Mouse (Mus musculus): ENCODE measurements at regions not wholly inside any gene's neighbourhood (a gene's known extent, or its start where the extent isn't known, plus 50 kb on each side); places are given as distances from the start of the nearest gene placed in this dataset.

DNA sequence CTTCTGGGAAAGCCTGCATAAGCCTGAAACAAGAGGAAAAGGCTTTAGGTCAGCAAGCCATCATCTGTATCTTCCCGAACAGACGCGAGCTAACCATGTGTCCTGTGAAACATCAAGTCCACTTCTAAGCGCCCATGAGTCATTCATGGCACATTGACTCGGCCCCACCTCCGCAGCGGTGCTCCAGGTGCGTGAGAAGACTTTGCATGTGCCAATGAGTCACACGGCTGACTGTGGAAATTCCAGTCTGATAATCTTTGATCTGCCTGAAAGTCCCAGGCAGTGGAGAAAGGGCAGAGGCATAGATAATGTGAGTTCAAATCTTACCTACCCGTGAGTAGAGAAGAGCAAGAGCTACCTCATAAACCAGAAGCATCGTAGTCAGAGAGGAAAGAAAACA is 137.8 kb downstream of the Pfkfb3 start:
- no peak for DNase-seq (ENCODE audit: extremely low spot score, low spot score)

DNA sequence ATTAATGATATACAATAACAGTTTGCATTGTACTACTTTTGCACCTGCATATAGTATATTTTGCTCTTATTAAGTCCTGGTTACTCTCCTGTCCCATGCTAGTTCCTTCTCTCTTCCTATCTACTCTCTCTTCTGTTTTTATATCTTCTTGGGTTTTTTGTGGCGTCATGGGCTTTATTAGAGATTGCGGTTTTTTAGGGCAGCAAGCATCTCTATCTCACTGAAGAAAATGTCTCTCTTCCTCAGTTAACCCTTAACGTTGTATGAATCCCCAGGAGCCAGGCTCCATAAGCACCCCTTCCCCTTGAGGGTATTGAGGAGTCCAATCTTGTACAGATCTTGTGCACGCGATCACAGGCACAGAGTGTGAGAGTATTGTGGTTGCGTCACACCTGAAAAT is 141.4 kb downstream of the Pfkfb3 start:
- DNase-seq (ENCODE audit: extremely low spot score, low spot score): no peak

DNA sequence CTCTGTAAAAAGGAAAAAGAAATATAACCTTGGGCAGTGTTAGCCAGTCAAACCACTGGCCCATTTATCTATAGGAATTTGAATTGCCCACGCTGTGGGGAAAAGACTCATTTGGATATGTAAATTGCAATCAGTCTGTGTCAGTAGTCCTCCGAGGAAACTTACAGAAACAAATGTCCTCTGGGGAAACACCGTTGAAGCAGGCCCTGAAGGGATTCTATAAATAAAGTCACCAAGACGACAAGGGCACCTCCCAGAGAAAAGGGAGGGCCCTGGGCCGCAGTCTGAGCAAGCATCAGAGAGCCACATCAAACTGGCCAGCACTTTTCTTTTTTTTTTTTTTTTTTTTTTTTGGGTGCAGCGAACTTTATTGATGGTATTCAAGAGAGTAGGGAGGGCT is 145.4 kb downstream of the Pfkfb3 start:
- no peak for DNase-seq (ENCODE audit: extremely low spot score, low spot score)

GRCm38 (mm10) chr2:11406103-11406615 is 147.7 kb downstream of the Pfkfb3 start:
- no peak for DNase-seq (ENCODE audit: extremely low spot score, low spot score)

DNA sequence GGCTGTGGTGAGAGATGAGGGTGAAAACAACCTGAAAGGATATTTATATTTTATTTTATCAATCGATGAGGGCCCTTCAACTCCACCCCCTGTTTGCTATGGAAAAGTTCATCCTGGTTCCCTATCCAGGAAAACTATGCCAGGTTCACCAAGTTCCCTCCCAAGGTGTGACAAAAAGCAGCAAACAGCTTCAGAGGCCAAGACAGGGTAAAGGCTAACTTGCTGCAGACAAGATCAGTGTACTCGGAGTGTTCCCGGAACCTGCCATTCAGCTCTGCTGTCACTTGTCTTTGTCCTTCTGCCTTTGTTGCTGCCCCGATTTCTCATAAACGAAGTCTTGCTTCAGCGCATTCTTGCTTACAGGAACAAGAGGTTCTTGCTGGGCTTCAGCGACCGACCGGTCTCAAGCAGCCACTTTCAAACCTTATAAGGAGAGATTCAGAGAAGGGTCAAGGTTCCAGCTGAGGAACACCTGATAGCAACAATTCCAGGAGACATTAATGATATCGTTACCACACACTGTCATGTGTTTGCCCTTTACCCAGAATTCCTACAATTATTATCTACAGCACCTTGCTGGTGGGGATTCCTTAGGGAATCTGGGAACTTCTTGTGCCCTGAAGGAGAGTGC is 151.5 kb downstream of the Pfkfb3 start:
- no peak for DNase-seq (ENCODE audit: extremely low spot score, low spot score)

DNA sequence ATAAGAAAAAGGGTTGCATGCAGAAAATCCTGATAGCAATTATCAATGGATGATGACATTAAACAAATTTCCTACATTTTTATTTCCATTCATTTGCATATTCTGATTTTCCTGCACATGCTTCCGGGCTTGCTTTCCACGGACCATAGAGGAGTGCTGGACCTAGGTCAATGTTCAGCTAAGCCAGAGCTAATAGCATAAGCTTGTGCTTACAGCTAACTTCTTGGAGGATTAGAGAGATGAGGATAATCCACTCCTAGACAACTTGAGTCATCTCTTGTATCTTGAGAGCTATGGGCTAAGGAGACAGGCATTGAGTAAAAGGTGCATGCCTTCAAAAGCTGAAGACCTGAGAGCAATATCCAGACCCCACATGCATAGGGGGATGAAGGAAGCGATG is 154.5 kb downstream of the Pfkfb3 start:
- DNase-seq (ENCODE audit: extremely low spot score, low spot score): no peak

- DNase-seq (ENCODE audit: extremely low spot score, low spot score): no peak
Observed at GRCm38 (mm10) chr2:11398949-11399348, 154.9 kb downstream of the Pfkfb3 start.

GRCm38 (mm10) chr2:11398391-11398790 is 155.5 kb downstream of the Pfkfb3 start:
- DNase-seq (ENCODE audit: extremely low spot score, low spot score): no peak

GRCm38 (mm10) chr2:11396835-11397234 is 157.0 kb downstream of the Pfkfb3 start:
- DNase-seq (ENCODE audit: extremely low spot score, low spot score): no peak

- DNase-seq (ENCODE audit: extremely low spot score, low spot score): no peak
Observed at GRCm38 (mm10) chr2:11394675-11395349, 159.1 kb downstream of the Pfkfb3 start.

- peak; percentile 37 for DNase-seq (ENCODE audit: extremely low spot score, low spot score)
Observed at GRCm38 (mm10) chr2:11391725-11392124, 162.2 kb downstream of the Pfkfb3 start.

GRCm38 (mm10) chr2:11390667-11391334 is 163.1 kb downstream of the Pfkfb3 start:
- DNase-seq (ENCODE audit: extremely low spot score, low spot score): no peak

GRCm38 (mm10) chr2:11387623-11388022 is 166.3 kb downstream of the Pfkfb3 start:
- DNase-seq (ENCODE audit: extremely low spot score, low spot score): no peak

DNA sequence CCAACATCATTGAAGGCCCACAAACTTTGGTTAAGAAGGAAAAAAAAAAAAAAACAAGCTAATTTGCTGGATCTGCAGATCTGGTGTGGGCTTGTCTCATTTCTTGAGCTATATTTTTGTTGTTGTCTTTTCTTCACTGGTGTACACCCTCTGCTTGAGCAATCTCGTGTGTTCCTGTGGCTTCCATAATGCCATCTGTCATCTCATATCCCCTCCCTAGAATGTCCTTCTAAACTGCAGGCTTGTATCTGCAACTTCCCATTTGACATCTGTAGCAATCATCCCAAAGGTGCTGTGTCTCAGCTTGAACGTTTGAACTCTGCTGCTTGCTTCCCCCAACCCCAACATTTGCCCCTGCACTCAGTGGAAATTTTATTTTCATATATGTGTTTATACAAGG is 170.1 kb downstream of the Pfkfb3 start:
- no peak for DNase-seq (ENCODE audit: extremely low spot score, low spot score)

DNA sequence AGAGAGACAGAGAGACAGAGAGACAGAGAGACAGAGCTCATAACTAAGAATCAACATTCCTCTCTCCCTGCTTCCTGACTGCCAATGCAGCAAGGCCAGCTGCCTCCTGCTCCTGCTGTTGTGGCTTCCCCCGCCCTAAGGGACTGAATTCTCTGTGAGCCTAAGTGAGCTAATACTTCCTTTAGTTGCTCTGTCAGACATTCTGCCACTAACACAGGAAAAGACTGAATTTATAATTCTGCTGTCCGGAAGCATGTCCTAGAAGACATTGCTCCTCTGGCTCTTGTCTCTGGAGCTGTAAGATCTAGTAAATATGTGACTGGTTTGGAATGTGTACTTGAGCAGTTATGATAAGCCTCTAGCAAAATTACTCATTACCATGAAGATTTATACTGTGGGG is 176.7 kb downstream of the Pfkfb3 start:
- no peak for DNase-seq (ENCODE audit: extremely low spot score, low spot score)

DNA sequence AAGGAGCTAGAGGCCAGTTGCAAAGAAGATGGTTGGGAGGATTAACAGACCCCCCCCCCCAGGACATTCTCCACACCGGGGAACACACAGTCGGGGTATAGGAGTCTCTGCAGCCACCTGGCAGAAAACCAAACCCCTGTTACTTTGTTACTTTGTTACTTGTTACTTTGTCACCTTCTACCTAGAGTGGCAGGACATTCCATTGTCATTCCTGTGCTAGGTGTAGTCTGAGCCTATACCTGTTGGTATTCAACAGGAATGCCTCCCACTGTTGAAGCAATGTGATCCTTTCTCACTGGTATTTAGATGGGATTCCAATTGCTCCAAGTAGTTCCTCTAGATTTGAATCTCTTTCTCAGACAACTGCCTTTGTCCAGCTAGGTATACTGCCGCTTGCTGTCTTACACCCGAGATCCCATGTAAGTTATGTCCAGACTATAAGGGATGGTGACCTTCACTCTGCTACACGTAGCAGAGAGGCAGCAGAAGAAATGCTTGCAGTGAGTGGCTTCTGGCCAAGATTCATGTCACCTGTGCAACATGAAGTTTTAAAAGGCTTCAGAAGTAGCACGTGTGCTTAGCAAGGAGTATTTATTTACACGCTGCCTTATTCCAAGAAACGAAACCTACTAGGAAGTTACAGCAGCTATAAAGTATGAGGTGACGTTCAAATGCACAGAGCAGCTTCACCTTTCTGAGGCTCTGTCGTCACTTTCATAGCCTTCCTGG is 178.0 kb downstream of the Pfkfb3 start:
- DNase-seq (ENCODE audit: extremely low spot score, low spot score): no peak

- DNase-seq (ENCODE audit: extremely low spot score, low spot score): no peak
Observed at GRCm38 (mm10) chr2:11375092-11375491, 178.8 kb downstream of the Pfkfb3 start.

DNA sequence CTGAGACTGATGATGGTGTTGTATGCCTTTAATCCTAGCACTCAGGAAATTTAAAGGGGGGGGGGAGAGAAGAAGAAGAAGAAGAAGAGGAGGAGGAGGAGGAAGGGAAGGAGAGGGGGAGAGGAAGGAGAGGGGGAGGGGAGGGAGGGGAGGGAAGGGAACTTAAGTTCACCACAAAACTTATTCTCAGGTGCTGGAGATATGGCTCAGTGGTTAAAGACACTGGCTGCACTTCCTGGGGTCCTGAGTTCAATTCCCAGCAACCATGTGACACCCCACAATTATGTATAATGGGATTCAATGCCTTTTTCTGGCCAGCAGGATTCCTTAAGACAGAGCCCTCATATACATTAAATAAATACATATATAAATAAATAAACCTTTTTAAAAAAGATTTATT is 183.6 kb downstream of the Pfkfb3 start:
- no peak for DNase-seq (ENCODE audit: extremely low spot score, low spot score)

- DNase-seq (ENCODE audit: extremely low spot score, low spot score): no peak
Observed at GRCm38 (mm10) chr2:11367319-11367718, 186.6 kb downstream of the Pfkfb3 start.

DNA sequence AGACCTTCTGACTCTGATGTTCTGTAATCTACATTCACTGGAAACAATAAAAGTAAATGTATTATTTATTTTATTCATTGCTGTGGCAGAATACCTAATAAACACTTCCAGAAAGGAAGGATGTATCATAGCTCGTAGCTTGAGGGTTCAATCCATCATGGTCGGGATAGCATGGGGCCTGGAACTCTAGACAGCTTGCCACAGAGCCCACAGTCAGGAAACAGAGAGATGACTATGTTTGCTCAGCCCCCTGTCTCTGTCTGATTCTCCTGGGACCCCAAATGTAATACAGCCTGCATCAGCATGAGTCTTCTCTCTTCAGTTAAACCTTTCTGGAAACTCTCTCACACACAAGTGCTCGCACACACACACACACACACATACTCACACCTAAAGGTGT is 188.1 kb downstream of the Pfkfb3 start:
- DNase-seq (ENCODE audit: extremely low spot score, low spot score): no peak

DNA sequence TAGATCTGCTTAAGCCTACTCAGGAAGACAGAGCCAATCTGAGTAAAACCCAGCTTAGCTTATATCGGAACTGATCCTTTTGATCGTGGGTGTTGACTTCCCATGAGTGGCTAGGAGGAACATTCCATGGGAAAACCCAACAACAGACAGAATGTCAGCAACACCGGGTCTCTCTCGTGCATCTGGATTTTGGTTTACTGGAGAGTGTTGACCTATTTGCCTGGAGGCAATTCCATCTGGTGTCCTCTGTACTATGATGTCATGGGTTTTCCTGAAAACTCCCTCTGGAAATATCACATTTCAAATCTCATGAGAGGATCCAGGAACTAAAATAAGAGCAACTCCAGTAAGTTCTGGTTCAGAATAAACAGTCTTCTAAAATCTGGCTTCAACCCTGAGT is 188.5 kb downstream of the Pfkfb3 start:
- DNase-seq (ENCODE audit: extremely low spot score, low spot score): peak; percentile 13

- DNase-seq (ENCODE audit: extremely low spot score, low spot score): no peak
Observed at GRCm38 (mm10) chr2:11364111-11364510, 189.8 kb downstream of the Pfkfb3 start.

All from neural tube, embryonic 10.5 days (tissue).